Mouse (Mus musculus): Measurements from ENCODE around the gene Krtap14. TPM values are rescaled to one million over a fixed set of nuclear protein-coding genes. Genes with fewer than 3 reads are reported as not detected.

The Krtap14 gene
- polyA plus RNA-seq, 1 experiment from 2014 or later: not detected

- no peak for DNase-seq (ENCODE audit: low spot score)
- Histone ChIP-seq H3K27ac (ENCODE audit: low read length) (no peak within 1 kb of the TSS), H3K4me2 (replicated peaks; ENCODE audit: low read depth, low read length) (no peak within 1 kb of the TSS), H3K27me3 (replicated peaks; ENCODE audit: insufficient read depth, low read length) (no peaks in the 10 kb centered on the region), H3K9me3 (ENCODE audit: low read length) (no peaks in the 10 kb centered on the region), H3K4me3 (ENCODE audit: low read depth, low read length) (no peak within 1 kb of the TSS), H3K36me3 (ENCODE audit: insufficient read depth, low read length) (no peaks in the 10 kb centered on the region), H3K4me1 (ENCODE audit: insufficient read depth, low read depth, low read length) (no peaks in the 10 kb centered on the region), H3K9ac (replicated peaks; ENCODE audit: low read depth) (no peak within 1 kb of the TSS)
- ATAC-seq: no peak
- 85% methylated on average over 2 of the region's 2 CpGs for WGBS
- TF ChIP-seq EP300 (IDR thresholded peaks at IDR 0.05) (no peak), CTCF (IDR thresholded peaks at IDR 0.05) (no peak)
Observed at GRCm38 (mm10) chr16:88774106-88774505, 51.8 kb downstream of the Krtap14 start, which contains the start of gene 2310057N15Rik. Gene 2310057N15Rik (minus strand): TSS chr16:88774206.

Other genes starting within 250 kb of the Krtap14 start
- not detected in 2 replicates for gene Krtap24-1, start 213.9 kb downstream of the Krtap14 start, polyA plus RNA-seq (2015; fragmentation: Nextera tagmentation; extraction: Ambion mirVana)
- gene 2310079G19Rik, start 198.5 kb downstream of the Krtap14 start, polyA plus RNA-seq (2015; fragmentation: Nextera tagmentation; extraction: Ambion mirVana): not detected in 2 replicates
- gene Krtap26-1, start 178.3 kb downstream of the Krtap14 start, polyA plus RNA-seq (2015; fragmentation: Nextera tagmentation; extraction: Ambion mirVana): not detected in 2 replicates
- not detected in 2 replicates for gene Krtap27-1, start 154.5 kb downstream of the Krtap14 start, polyA plus RNA-seq (2015; fragmentation: Nextera tagmentation; extraction: Ambion mirVana)
- gene 2310061N02Rik, start 118.2 kb downstream of the Krtap14 start, polyA plus RNA-seq (2015; fragmentation: Nextera tagmentation; extraction: Ambion mirVana): not detected in 2 replicates
- gene Krtap13-1, start 97.3 kb downstream of the Krtap14 start, polyA plus RNA-seq (2015; fragmentation: Nextera tagmentation; extraction: Ambion mirVana): not detected in 2 replicates
- not detected in 2 replicates for gene Krtap13, start 74.5 kb downstream of the Krtap14 start, polyA plus RNA-seq (2015; fragmentation: Nextera tagmentation; extraction: Ambion mirVana)
- gene 2310034C09Rik, start 67.3 kb downstream of the Krtap14 start, polyA plus RNA-seq (2015; fragmentation: Nextera tagmentation; extraction: Ambion mirVana): not detected in 2 replicates
- gene 2310057N15Rik, start 51.9 kb downstream of the Krtap14 start, polyA plus RNA-seq (2015; fragmentation: Nextera tagmentation; extraction: Ambion mirVana): not detected in 2 replicates
- not detected in 2 replicates for gene Gm5965, start 48.2 kb downstream of the Krtap14 start, polyA plus RNA-seq (2015; fragmentation: Nextera tagmentation; extraction: Ambion mirVana)
- not detected in 2 replicates for gene Gm20741, start 13.9 kb downstream of the Krtap14 start, polyA plus RNA-seq (2015; fragmentation: Nextera tagmentation; extraction: Ambion mirVana)
- gene Krtap15, start 5.9 kb downstream of the Krtap14 start, polyA plus RNA-seq (2015; fragmentation: Nextera tagmentation; extraction: Ambion mirVana): not detected in 2 replicates
- gene Krtap19-1, start 43.3 kb upstream of the Krtap14 start, polyA plus RNA-seq (2015; fragmentation: Nextera tagmentation; extraction: Ambion mirVana): not detected in 2 replicates
- not detected in 2 replicates for gene Krtap19-2, start 48.1 kb upstream of the Krtap14 start, polyA plus RNA-seq (2015; fragmentation: Nextera tagmentation; extraction: Ambion mirVana)
- not detected in 2 replicates for gene Krtap19-3, start 51.9 kb upstream of the Krtap14 start, polyA plus RNA-seq (2015; fragmentation: Nextera tagmentation; extraction: Ambion mirVana)
- not detected in 2 replicates for gene Krtap19-4, start 58.9 kb upstream of the Krtap14 start, polyA plus RNA-seq (2015; fragmentation: Nextera tagmentation; extraction: Ambion mirVana)
- not detected in 2 replicates for gene Krtap19-5, start 70.3 kb upstream of the Krtap14 start, polyA plus RNA-seq (2015; fragmentation: Nextera tagmentation; extraction: Ambion mirVana)
- not detected in 2 replicates for gene Krtap19-9b, start 106.1 kb upstream of the Krtap14 start, polyA plus RNA-seq (2015; fragmentation: Nextera tagmentation; extraction: Ambion mirVana)
- gene Krtap16-3, start 136.7 kb upstream of the Krtap14 start, polyA plus RNA-seq (2015; fragmentation: Nextera tagmentation; extraction: Ambion mirVana): not detected in 2 replicates
- gene Krtap22-2, start 184.6 kb upstream of the Krtap14 start, polyA plus RNA-seq (2015; fragmentation: Nextera tagmentation; extraction: Ambion mirVana): not detected in 2 replicates
- gene Gm10229, start 189.1 kb upstream of the Krtap14 start, polyA plus RNA-seq (2015; fragmentation: Nextera tagmentation; extraction: Ambion mirVana): not detected in 2 replicates
- gene Krtap6-1, start 205.6 kb upstream of the Krtap14 start, polyA plus RNA-seq (2015; fragmentation: Nextera tagmentation; extraction: Ambion mirVana): not detected in 2 replicates
- not detected in 2 replicates for gene Gm10228, start 215.3 kb upstream of the Krtap14 start, polyA plus RNA-seq (2015; fragmentation: Nextera tagmentation; extraction: Ambion mirVana)
- not detected in 2 replicates for gene Krtap6-5, start 221.7 kb upstream of the Krtap14 start, polyA plus RNA-seq (2015; fragmentation: Nextera tagmentation; extraction: Ambion mirVana)
- not detected in 2 replicates for gene 1110025L11Rik, start 237.9 kb upstream of the Krtap14 start, polyA plus RNA-seq (2015; fragmentation: Nextera tagmentation; extraction: Ambion mirVana)